ENCODE assay signal across 8 mouse cellular contexts in genomic region chr5:64807603-64808002, GRCm38 (mm10). TPM values are rescaled to one million over a fixed set of nuclear protein-coding genes. Genes with fewer than 3 reads are reported as not detected.
DNase-seq lines count a peak whose midpoint lies in the region; ATAC-seq and TF ChIP-seq lines count a peak whose summit lies in the region.

No protein-coding gene starts in this region.

- peaks cover 8% of the 10 kb centered on the region; the same call in 1 of the 2 replicates for H3K36me3 ChIP-seq in lung, embryonic 14.5 days (ENCODE audit: insufficient read depth)
- H3K36me3 ChIP-seq in intestine, embryonic 15.5 days: no peaks in the 10 kb centered on the region
- peaks cover 9% of the 10 kb centered on the region for H3K36me3 ChIP-seq in myocyte (ENCODE audit: control insufficient read depth, insufficient read depth)

- H3K4me2 ChIP-seq in lung, embryonic 14.5 days: peak overlapping the region; percentile 70
- H3K4me2 ChIP-seq in intestine, embryonic 15.5 days (replicated peaks): peak overlapping the region; percentile 68
- peak overlapping the region; percentile 91 for H3K4me2 ChIP-seq in myocyte (ENCODE audit: low read depth)

- ATAC-seq in CD4-positive, CD25-positive, alpha-beta regulatory T cell, adult 4 months: no peak
- no peak for ATAC-seq in lung, embryonic 14.5 days (ENCODE audit: insufficient read depth)
- ATAC-seq in intestine, embryonic 15.5 days: no peak

- H3K9me3 ChIP-seq in lung, embryonic 14.5 days (ENCODE audit: low read depth, low read length): no peaks in the 10 kb centered on the region
- H3K9me3 ChIP-seq in intestine, embryonic 15.5 days: no peaks in the 10 kb centered on the region

- H3K79me2 ChIP-seq in myocyte (ENCODE audit: control insufficient read depth, insufficient read depth): peaks cover 79% of the 10 kb centered on the region

- no peak overlapping the region for H3K9ac ChIP-seq in lung, embryonic 14.5 days
- no peak overlapping the region; the same call in 1 of the 2 replicates for H3K9ac ChIP-seq in intestine, embryonic 15.5 days

- peak overlapping the region; percentile 61 for H3K27ac ChIP-seq in lung, embryonic 14.5 days (ENCODE audit: low read depth)
- peak overlapping the region; percentile 75 for H3K27ac ChIP-seq in intestine, embryonic 15.5 days
- no peak overlapping the region for H3K27ac ChIP-seq in cerebellum, adult 2 months (ENCODE audit: insufficient read depth, low read length)

- TF ChIP-seq POLR2A in myocyte (IDR thresholded peaks at IDR 0.05; ENCODE audit: insufficient read length, low read depth): no peak
- no peak for TF ChIP-seq POLR2A in cerebellum, adult 2 months (IDR thresholded peaks at IDR 0.05; ENCODE audit: borderline replicate concordance, insufficient read depth, low read length)

- TF ChIP-seq CTCF in lung, embryonic 14.5 days (IDR thresholded peaks at IDR 0.05; ENCODE audit: low read depth): no peak
- TF ChIP-seq CTCF in cerebellum, adult 2 months (IDR thresholded peaks at IDR 0.05; ENCODE audit: borderline replicate concordance, insufficient read depth, low read depth, low read length): no peak

- 48% methylated on average over 4 of the region's 4 CpGs for WGBS in lung, embryonic 14.5 days
- WGBS in intestine, embryonic 15.5 days: 34% methylated on average over 4 of the region's 4 CpGs
- 76% methylated on average over 4 of the region's 4 CpGs for WGBS in cerebellum, adult 2 months

- 0 out of 2 replicates have a peak overlapping the region, but pooled peaks have one; percentile 5 for H3K4me3 ChIP-seq in lung, embryonic 14.5 days (ENCODE audit: low read depth, low read length)
- peak overlapping the region; percentile 16 for H3K4me3 ChIP-seq in intestine, embryonic 15.5 days (replicated peaks)
- no peak overlapping the region for H3K4me3 ChIP-seq in myocyte
- H3K4me3 ChIP-seq in cerebellum, adult 2 months (replicated peaks; ENCODE audit: insufficient read depth, low read depth, low read length): no peak overlapping the region

- DNase-seq in CD4-positive, CD25-positive, alpha-beta regulatory T cell, adult 2 months (ENCODE audit: low read depth, low spot score): peak; percentile 33
- no peak for DNase-seq in lung, embryonic 14.5 days
- no peak for DNase-seq in lung, postnatal 36 days
- no peak for DNase-seq in cerebellum, adult 2 months
- no peak for DNase-seq in ovary, postnatal 10 days (ENCODE audit: low spot score)

- no peaks in the 10 kb centered on the region for H3K27me3 ChIP-seq in lung, embryonic 14.5 days (ENCODE audit: insufficient read depth, low read length)
- no peaks in the 10 kb centered on the region for H3K27me3 ChIP-seq in intestine, embryonic 15.5 days (replicated peaks)
- H3K27me3 ChIP-seq in myocyte (ENCODE audit: control insufficient read depth, insufficient read depth, insufficient read length): no peaks in the 10 kb centered on the region
- H3K27me3 ChIP-seq in cerebellum, adult 2 months (ENCODE audit: control insufficient read depth, insufficient read depth, low read length): no peaks in the 10 kb centered on the region

- H3ac ChIP-seq in myocyte (ENCODE audit: control insufficient read depth, insufficient read length): no peak overlapping the region

- peaks cover 50% of the 10 kb centered on the region for H3K4me1 ChIP-seq in lung, embryonic 14.5 days (ENCODE audit: insufficient read depth)
- H3K4me1 ChIP-seq in intestine, embryonic 15.5 days (replicated peaks): peaks cover 53% of the 10 kb centered on the region
- H3K4me1 ChIP-seq in cerebellum, adult 2 months (ENCODE audit: control insufficient read depth, insufficient read depth, low read length): peaks cover 4% of the 10 kb centered on the region; the same call in 1 of the 2 replicates

TF ChIP-seq in myocyte, 11 proteins besides CTCF, POLR2A, EP300 and RAD21:
- no peak for TF ChIP-seq USF1 (IDR thresholded peaks at IDR 0.05; ENCODE audit: low read depth)
- TF ChIP-seq MYOG (IDR thresholded peaks at IDR 0.05; ENCODE audit: control insufficient read depth in 1 of 3, insufficient read depth in 1 of 3, insufficient read length in 2 of 3, low read depth in 2 of 3): no peak
- TF ChIP-seq MYOD1 (IDR thresholded peaks at IDR 0.05; ENCODE audit: control insufficient read depth in 1 of 3, insufficient read length in 2 of 3, low read depth in 2 of 3): no peak
- TF ChIP-seq CEBPB (IDR thresholded peaks at IDR 0.05; ENCODE audit: insufficient read depth, poor library complexity, severe bottlenecking): no peak
- no peak for TF ChIP-seq POLR2AphosphoS2 (IDR thresholded peaks at IDR 0.05; ENCODE audit: insufficient read length, low read depth)
- no peak for TF ChIP-seq TCF3 (IDR thresholded peaks at IDR 0.05; ENCODE audit: insufficient read length, low read depth)
- no peak for TF ChIP-seq SRF (IDR thresholded peaks at IDR 0.05; ENCODE audit: control insufficient read depth, insufficient read length, low read depth)
- no peak for TF ChIP-seq MAX (IDR thresholded peaks at IDR 0.05; ENCODE audit: low read depth)
- no peak for TF ChIP-seq REST (IDR thresholded peaks at IDR 0.05; ENCODE audit: insufficient read depth, insufficient read length)
- no peak for TF ChIP-seq E2F4 (IDR thresholded peaks at IDR 0.05; ENCODE audit: insufficient read depth)

RNA-seq across cellular contexts. Expression of gene Klf3, which starts 4.4 kb away (rescaled TPM):
- polyA plus RNA-seq in CD4-positive, CD25-positive, alpha-beta regulatory T cell, adult 4 months (2017; shearing (Covaris generic)): 10 to 100 TPM; 81.0 to 99.7 TPM
- 63.2 and 69.3 TPM in 2 replicates for polyA plus RNA-seq in lung, embryonic 14.5 days (2014; fragmentation: Nextera tagmentation; extraction: Ambion mirVana)
- 87.6 and 91.8 TPM in 2 replicates for polyA plus RNA-seq in intestine, embryonic 15.5 days (2015; fragmentation: Nextera tagmentation; extraction: Ambion mirVana)
- 27.4 TPM for polyA plus RNA-seq in myocyte (2012; fragmentation: generic; extraction: Trizol)
- 16.4 and 18.6 TPM in 2 replicates for polyA plus RNA-seq in cerebellum, adult 2 months (2012; rRNA removed)

Comparison
In these comparisons a context has a peak if more than half of its experiments do, and no peak if none do; other contexts are left out.
1. H3K4me3 ChIP-seq: peak in lung, embryonic 14.5 days (single experiment) and intestine, embryonic 15.5 days (single experiment); none in myocyte (single experiment) and cerebellum, adult 2 months (single experiment).
2. Peak in every context shown above with its lines, with median percentiles within 50 percentile points of each other: H3K4me2 ChIP-seq.